Comparison of ENCODE assay signal across 12 mouse cellular contexts in genomic region chr13:16705217-16706104, GRCm38 (mm10).
A peak's percentile ranks its signal among the peaks of the same experiment; 100 is the strongest.
DNase-seq lines count a peak whose midpoint lies in the region; ATAC-seq and TF ChIP-seq lines count a peak whose summit lies in the region.
"Had no signal": no experiment of that assay in that cellular context is flagged by ENCODE, and none has a peak within 500 bp of the region (broad histone marks: within the 10 kb centered on the region; RNA-seq: fewer than 3 reads in every experiment).

No protein-coding gene starts in this region.

- H3K9me3 ChIP-seq in stomach, embryonic 15.5 days, result no peaks in the 10 kb centered on the region
- no peaks in the 10 kb centered on the region for H3K9me3 ChIP-seq in stomach, postnatal 0 days (ENCODE audit: control insufficient read depth, low read length)
- H3K9me3 ChIP-seq in forebrain, postnatal 0 days (ENCODE audit: low read length), result no peaks in the 10 kb centered on the region
- no peaks in the 10 kb centered on the region for H3K9me3 ChIP-seq in stomach, embryonic 16.5 days (replicated peaks; ENCODE audit: control insufficient read depth, low read length)

- 58% methylated on average over 10 of the region's 10 CpGs for WGBS in stomach, embryonic 15.5 days
- 65% methylated on average over 10 of the region's 10 CpGs for WGBS in stomach, postnatal 0 days
- WGBS in forebrain, postnatal 0 days, result 45% methylated on average over 10 of the region's 10 CpGs
- 51% methylated on average over 10 of the region's 10 CpGs for WGBS in stomach, embryonic 16.5 days

- no peak overlapping the region for H3K27ac ChIP-seq in stomach, embryonic 15.5 days
- H3K27ac ChIP-seq in stomach, postnatal 0 days (replicated peaks), result no peak overlapping the region
- no peak overlapping the region for H3K27ac ChIP-seq in forebrain, postnatal 0 days (ENCODE audit: low read depth, low read length)
- no peak overlapping the region for H3K27ac ChIP-seq in stomach, embryonic 16.5 days (ENCODE audit: low read length)

- no peak for TF ChIP-seq EP300 in stomach, postnatal 0 days (optimal IDR thresholded peaks at IDR 0.05)

- no peak for TF ChIP-seq CTCF in stomach, postnatal 0 days (IDR thresholded peaks at IDR 0.05; ENCODE audit: low read depth)
- no peak for TF ChIP-seq CTCF in forebrain, postnatal 0 days (IDR thresholded peaks at IDR 0.05; ENCODE audit: low read depth)

- H3K4me2 ChIP-seq in stomach, embryonic 15.5 days, result no peak overlapping the region
- H3K4me2 ChIP-seq in stomach, postnatal 0 days (replicated peaks; ENCODE audit: low read depth), result no peak overlapping the region
- H3K4me2 ChIP-seq in forebrain, postnatal 0 days (ENCODE audit: low read depth), result no peak overlapping the region
- H3K4me2 ChIP-seq in stomach, embryonic 16.5 days (ENCODE audit: low read depth, low read length), result no peak overlapping the region

- no peak for DNase-seq in stomach, postnatal 0 days (ENCODE audit: low spot score)
- DNase-seq in forebrain, postnatal 0 days, result peak; percentile 31
- DNase-seq in mesoderm, embryonic 11.5 days (ENCODE audit: low read depth, low spot score), result peak; percentile 32
- DNase-seq in urinary bladder, postnatal 10 days (ENCODE audit: low spot score), result no peak
- DNase-seq: cerebellum, adult 9-11 months; gastrocnemius, postnatal 25 days; kidney, postnatal 36 days; thymus, adult 2 months had no signal

- no peak overlapping the region for H3K4me3 ChIP-seq in stomach, embryonic 15.5 days (replicated peaks)
- no peak overlapping the region for H3K4me3 ChIP-seq in stomach, postnatal 0 days (ENCODE audit: low read depth, low read length)
- H3K4me3 ChIP-seq in forebrain, postnatal 0 days (ENCODE audit: low read depth, low read length), result no peak overlapping the region
- H3K4me3 ChIP-seq in stomach, embryonic 16.5 days (replicated peaks; ENCODE audit: low read length), result no peak overlapping the region

- H3K9ac ChIP-seq in stomach, embryonic 15.5 days, result no peak overlapping the region
- H3K9ac ChIP-seq in stomach, postnatal 0 days (ENCODE audit: low read length), result no peak overlapping the region
- no peak overlapping the region for H3K9ac ChIP-seq in forebrain, postnatal 0 days
- no peak overlapping the region for H3K9ac ChIP-seq in stomach, embryonic 16.5 days (ENCODE audit: low read length)

- H3K36me3 ChIP-seq in stomach, embryonic 15.5 days, result no peaks in the 10 kb centered on the region
- no peaks in the 10 kb centered on the region for H3K36me3 ChIP-seq in stomach, postnatal 0 days (ENCODE audit: control insufficient read depth, insufficient read depth, low read length)
- no peaks in the 10 kb centered on the region for H3K36me3 ChIP-seq in forebrain, postnatal 0 days (ENCODE audit: insufficient read depth)
- H3K36me3 ChIP-seq in stomach, embryonic 16.5 days (ENCODE audit: control insufficient read depth, insufficient read depth, low read length), result no peaks in the 10 kb centered on the region

- peak; percentile 53; the same call in 1 of the 2 replicates for ATAC-seq in stomach, embryonic 15.5 days (ENCODE audit: insufficient read depth, low FRiP score, low read depth)
- ATAC-seq in stomach, postnatal 0 days (ENCODE audit: low FRiP score, low TSS enrichment), result no peak
- ATAC-seq in forebrain, postnatal 0 days, result peak; percentile 90
- ATAC-seq in stomach, embryonic 16.5 days (ENCODE audit: insufficient read depth, low FRiP score), result peak; percentile 47; the same call in 1 of the 2 replicates
- ATAC-seq in granulocyte monocyte progenitor cell, adult 5-6 weeks (replicated peaks; ENCODE audit: poor library complexity, severe bottlenecking), result no peak
- ATAC-seq in megakaryocyte-erythroid progenitor cell, adult 5-6 weeks (replicated peaks; ENCODE audit: low FRiP score, low TSS enrichment, poor library complexity, severe bottlenecking), result no peak

- H3K4me1 ChIP-seq in stomach, embryonic 15.5 days, result no peaks in the 10 kb centered on the region
- H3K4me1 ChIP-seq in stomach, postnatal 0 days (replicated peaks; ENCODE audit: control insufficient read depth, insufficient read depth), result no peaks in the 10 kb centered on the region
- 0 out of 2 replicates have a peak, but pooled peaks cover 3% of the 10 kb centered on the region for H3K4me1 ChIP-seq in forebrain, postnatal 0 days (ENCODE audit: insufficient read depth)
- H3K4me1 ChIP-seq in stomach, embryonic 16.5 days (ENCODE audit: control insufficient read depth, insufficient read depth, low read length), result no peaks in the 10 kb centered on the region

- no peaks in the 10 kb centered on the region for H3K27me3 ChIP-seq in stomach, embryonic 15.5 days (replicated peaks)
- H3K27me3 ChIP-seq in stomach, postnatal 0 days (ENCODE audit: control insufficient read depth, insufficient read depth, low read length), result no peaks in the 10 kb centered on the region
- H3K27me3 ChIP-seq in forebrain, postnatal 0 days (ENCODE audit: insufficient read depth, low read length), result no peaks in the 10 kb centered on the region
- no peaks in the 10 kb centered on the region for H3K27me3 ChIP-seq in stomach, embryonic 16.5 days (ENCODE audit: control insufficient read depth, insufficient read depth, low read length)

Comparison
In these comparisons a context has a peak if more than half of its experiments do, and no peak if none do; other contexts are left out.
1. ATAC-seq: peak in stomach, embryonic 15.5 days (single experiment), forebrain, postnatal 0 days (single experiment) and stomach, embryonic 16.5 days (single experiment); none in stomach, postnatal 0 days (single experiment), granulocyte monocyte progenitor cell, adult 5-6 weeks (single experiment) and megakaryocyte-erythroid progenitor cell, adult 5-6 weeks (single experiment).
2. DNase-seq: peak in forebrain, postnatal 0 days (single experiment) and mesoderm, embryonic 11.5 days (single experiment); none in stomach, postnatal 0 days (single experiment) and urinary bladder, postnatal 10 days (single experiment).